Mouse (Mus musculus) right cerebral cortex, postnatal 4 days (tissue): Measurements from ENCODE around the gene Nptxr.
A peak's percentile ranks its signal among the peaks of the same experiment; 100 is the strongest.

Experiments used
- DNase-seq: peaks from one replicate; pipeline ENCODE4 v3.0.0-alpha.2; 2022

The Nptxr gene

DNA sequence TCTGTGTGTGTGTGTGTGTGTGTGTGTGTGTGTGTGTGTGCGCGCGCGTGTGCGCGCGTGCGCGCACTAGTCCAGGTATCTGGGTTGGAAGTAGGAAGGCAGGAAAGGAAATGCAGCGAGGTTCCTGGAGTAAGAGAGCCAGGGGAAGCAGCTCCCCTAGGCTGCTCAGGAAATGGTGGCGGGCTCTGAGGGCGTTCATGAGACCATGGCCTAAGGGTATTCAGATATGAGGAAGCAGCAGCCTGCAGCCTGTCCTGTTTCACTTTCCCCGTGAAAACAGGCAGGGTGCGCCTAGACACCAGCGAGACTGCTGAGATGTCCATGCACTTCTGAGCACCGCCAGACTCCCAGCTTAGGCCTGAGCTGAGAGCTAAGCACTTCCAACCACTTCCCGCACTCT, 52.8 kb downstream of the Nptxr start:
- DNase-seq, result no peak

DNA sequence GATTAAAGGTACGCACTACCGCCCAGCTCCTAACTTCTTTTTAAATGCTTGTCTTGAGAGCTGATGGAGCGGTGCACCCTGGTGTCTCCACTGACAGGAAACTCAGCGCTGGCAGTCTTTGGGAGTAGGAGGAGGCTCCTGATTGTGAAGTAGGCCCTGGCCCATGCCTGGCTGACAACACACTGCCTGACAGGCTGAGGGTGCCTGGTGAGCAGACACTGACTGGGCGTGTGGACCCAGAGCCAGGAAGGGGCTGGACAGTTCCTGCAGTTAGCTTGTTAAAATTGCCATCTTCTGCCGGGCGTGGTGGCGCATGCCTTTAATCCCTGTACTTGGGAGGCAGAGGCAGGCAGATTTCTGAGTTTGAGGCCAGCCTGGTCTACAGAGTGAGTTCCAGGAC, 54.3 kb downstream of the Nptxr start:
- no peak for DNase-seq

DNA sequence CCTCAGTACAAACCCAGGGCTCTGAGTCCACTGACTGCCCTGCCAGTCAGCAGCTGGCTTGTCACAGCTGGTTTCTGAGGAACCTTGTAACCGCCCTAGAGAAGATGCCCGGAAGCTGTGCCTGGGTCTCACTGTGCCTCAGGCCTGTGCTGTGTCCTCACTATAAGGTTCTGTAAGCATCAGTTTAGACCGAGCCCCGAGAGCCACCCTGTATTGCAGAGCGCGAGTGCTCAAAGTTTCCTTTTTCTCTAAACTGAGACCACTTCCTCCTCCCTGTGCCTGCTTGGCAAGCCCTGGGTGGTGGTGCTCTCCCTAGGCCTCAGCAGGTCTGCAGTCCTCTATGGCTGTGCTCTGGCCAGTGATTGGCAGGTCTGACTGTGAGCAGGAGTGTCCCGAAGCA, 55.4 kb downstream of the Nptxr start:
- no peak for DNase-seq

DNA sequence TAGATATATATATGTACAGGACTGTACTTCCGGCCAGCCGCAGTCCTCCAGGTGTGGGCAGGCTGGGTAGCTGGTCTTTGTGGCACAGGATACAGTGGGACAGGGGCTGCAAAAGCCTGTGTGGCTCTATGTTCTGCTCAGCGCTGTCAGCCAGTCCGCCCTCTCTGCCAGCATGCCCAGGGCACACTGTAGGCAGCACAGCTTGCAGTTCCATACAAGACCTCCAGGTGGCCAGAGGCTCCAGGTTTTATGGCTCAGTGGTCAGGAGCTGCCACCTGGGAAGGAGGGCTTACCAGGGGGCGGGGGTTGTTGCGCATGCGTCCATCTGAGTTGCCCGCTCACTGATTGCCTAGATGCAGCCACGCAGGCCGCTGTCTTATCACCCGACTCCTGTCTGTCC, 56.6 kb downstream of the Nptxr start:
- DNase-seq, result no peak

DNA sequence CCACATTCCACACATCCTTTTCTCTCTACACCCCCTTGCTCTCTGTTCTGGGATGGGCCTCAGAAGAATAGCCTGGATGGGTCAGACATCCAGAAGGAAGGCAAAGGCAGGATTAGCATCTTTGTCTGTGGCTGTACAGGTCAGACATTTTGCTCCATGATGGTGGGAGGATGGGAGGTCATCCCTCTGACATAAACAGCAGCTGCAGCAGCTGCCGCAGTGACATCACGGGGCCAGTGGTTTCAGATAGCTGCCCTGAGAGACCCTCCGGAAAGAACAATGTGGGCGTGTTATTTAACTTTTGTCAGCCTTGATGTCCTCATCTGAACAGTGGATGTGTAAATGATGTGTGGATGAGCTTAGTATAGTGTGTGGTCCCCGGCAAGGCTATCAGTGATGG, 58.7 kb downstream of the Nptxr start:
- DNase-seq, result no peak

DNA sequence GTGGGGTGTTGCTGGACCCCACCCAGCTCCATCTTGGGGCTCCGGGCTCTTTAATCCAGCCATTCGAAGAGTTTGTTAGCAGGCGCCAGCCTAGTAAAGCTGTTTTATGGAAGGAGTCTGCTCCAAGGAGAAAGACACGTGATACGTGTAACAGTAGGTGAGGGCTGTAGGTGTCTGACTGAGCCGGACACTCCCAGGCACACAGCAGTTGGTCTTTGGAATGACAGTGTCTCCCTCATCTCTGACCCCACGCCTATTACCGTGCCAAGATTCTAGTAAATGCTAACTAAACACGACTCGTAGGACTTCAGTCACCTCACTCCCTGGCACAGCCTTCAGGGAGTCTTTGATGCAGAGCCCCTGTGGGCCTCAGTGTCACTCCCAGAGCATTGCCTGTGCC, 59.3 kb downstream of the Nptxr start:
- no peak for DNase-seq

DNA sequence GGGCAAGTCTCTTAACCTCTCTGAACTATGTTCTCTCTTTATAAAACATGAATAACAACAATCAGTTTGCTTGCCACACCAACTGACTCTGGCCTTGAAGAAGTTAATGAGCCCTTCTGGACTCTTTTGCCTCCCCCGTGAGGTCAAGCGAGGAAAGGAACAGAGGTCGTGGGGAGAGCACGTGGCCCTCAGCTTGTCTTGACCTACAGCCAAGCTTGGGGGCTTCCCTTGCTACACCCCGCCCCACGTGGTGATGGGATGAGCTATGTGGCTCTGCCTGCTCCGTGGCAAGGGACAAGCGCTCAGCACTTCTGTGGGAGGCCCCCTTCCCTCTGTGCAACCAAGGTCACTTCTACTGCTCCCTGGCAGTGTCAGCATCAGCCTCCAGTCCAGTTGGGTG, 59.8 kb downstream of the Nptxr start:
- DNase-seq, result no peak

DNA sequence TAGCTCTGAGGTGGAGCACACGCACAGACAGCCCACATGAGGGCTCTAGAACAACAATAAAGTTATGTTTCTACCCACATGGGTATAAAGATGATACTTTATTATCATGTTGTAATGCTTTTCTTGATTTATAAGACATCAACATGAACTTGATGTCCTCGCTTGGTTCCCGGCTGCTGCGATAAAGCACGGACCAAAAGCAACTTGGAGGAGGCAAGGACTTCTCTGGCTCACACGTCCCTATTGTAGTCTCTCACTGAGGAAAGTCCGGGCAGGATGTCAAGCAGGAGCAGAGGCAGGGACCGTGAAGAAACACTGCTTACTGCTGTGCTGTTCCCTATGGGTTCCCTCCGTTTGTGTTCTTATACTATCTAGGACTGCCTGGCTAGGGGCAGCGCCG, 60.6 kb downstream of the Nptxr start:
- DNase-seq, result no peak

DNA sequence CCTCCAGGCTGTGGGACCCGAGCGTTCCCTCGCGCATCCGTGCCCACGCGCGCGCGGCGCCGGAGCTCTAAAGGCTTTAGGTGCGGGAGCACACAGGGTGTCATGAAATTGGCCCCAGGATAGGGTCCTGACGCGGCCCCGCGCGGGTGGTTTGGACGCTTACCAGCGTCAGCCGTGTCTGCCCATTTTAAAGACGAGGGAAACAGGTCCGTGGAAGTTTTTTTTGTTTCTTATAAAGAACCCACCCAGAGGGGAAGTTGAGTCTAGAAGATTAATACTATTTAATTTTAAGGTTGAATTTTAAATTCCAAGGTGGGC, 61.9 kb downstream of the Nptxr start:
- no peak for DNase-seq

DNA sequence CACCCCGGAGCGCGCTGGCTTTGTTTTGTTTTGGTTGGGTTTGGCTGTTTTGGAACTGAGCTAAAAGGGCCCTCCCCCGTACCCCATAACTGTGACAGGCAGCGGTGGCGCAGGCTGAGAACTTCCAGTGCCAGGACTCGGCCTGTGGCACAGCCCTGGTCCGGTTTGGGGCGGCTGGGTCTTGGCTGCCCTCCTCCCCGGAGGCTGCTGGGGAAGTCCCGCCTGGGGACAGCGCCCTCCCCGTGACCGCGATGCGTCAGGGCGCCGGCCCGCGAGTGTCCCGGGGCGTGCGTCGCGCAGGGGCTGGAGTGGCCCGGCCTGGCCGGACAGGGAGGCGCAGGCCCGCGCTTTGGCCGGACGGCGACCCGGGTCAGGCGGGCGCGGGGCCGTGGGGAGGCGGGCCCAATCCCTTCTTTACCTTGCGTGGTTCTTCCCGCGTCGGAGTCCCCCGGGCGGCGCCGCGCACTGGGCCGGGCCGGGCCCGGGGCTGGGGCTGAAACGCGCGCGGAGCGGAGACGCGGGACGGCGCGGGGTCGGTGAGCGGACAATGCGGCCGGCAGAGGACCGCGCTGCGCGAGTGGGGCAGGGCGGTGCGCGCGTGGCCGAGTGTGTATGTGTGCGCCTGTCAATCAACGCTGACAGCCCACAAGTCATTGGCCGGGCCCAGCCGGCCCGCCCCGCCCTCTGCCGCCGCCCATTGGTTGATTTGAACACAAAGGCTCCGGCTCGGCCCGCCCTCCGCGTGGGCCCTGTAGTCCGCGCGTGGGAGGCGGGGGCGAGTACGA, 62.5 kb downstream of the Nptxr start, which contains the start of gene Sun2:
Sun2 (minus strand) TSS at position 616 of the 785 bp plus-strand sequence.
- peak; percentile 94 for DNase-seq

DNA sequence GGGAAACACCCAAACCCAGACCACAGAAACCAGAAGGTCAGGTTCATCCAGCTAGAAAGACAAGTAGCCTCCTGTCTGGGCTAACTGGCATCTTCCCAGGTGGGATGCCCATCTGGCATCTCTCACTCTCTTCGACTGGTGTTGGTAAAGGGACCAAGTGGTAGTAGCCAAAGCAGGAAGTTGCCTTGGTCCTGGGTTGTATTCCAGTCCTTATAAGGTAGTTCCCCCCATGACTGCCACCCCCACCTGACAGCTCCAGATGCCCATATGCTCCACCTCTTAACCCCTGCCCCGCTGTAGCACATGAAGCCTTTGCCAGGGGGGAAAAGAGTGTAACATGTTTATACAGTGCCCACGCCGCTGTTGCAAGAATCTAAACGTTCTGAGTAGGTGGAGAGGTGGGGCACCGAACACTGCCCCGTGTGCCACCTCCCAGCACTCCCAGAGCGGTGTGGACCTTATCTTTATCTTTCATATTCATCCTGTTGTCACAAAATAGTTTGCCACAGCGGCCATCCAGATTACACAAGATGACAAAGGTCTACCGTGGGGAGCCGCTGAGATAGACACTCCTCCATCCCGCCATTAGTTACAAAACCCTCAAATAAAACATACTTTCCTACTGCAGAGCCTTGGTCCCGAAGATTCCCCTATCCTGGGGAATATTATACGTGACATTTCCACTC, 63.2 kb downstream of the Nptxr start:
- no peak for DNase-seq

DNA sequence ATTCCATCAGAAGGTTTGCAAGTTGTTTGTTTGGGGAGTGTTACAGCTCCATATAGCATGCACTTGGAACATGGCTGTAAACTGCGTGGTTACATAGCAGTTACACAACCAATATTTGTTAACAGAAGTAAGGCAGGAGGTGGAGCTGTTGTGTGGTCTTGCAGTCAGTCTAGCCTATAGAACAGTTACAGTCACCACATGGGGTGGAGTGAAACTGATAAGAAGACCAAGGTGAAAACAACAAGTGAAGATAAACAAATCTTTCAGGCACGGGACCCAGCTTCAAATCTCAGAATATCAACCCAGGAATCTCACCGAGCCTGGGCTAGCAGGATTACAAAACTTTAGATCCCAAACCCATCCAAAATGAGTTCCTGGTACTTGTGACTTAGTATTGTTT, 63.8 kb downstream of the Nptxr start:
- no peak for DNase-seq
